Mouse (Mus musculus) stomach, postnatal 0 days (tissue): ENCODE results near the gene Ly6g6d.

ENCODE experiments used
- CTCF ChIP-seq: IDR thresholded peaks from 2 replicates; pipeline ENCODE4 v1.5.1; 2016; ENCODE audit warnings: antibody characterized with exemption, low read depth, mild to moderate bottlenecking, moderate library complexity
- EP300 ChIP-seq: optimal IDR thresholded peaks from 2 replicates; pipeline ENCODE3; 2016; ENCODE audit warnings: antibody characterized with exemption

GRCm38 (mm10) chr17:35028315-35028714, 49.5 kb downstream of the Ly6g6d start:
- TF ChIP-seq CTCF, result no peak
- TF ChIP-seq EP300, result no peak
